Mouse (Mus musculus) activated CD4-positive, CD25-positive, alpha-beta regulatory T cell, adult 9 weeks (primary cell): ENCODE data around the gene Klra7. TPM values are rescaled to one million over a fixed set of nuclear protein-coding genes. Genes with fewer than 3 reads are reported as not detected.

Experiments
- polyA plus RNA-seq: library from polyadenylated mRNA; unstranded; fragments of 100-300 nt; shearing (Covaris generic); gene quantifications from one replicate; pipeline ENCODE4 v1.2.1, GENCODE M21; 2017

The Klra7 gene
- not detected for polyA plus RNA-seq

DNA sequence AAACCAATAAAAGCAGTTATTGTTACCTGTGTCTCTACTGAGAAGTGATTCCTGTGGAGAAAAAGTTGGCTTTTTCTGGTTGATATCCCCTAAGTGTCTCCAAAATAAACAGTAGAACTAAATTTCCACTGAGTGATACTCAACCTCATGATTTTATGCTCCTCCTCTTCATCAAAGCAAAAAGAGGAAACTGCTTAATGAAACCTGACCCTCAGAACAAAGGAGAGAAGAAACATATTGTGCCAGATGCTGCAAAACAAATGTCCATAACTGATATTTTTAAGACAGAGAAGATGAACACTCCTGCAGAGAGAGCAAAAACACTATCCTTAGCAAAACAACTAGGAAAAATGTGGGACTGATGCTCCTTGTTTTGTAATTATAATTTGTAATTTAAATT lies at the start of gene Klra7:
TSS of gene Klra7 (minus strand) at position 101 of the 400 bp plus-strand sequence.

DNA sequence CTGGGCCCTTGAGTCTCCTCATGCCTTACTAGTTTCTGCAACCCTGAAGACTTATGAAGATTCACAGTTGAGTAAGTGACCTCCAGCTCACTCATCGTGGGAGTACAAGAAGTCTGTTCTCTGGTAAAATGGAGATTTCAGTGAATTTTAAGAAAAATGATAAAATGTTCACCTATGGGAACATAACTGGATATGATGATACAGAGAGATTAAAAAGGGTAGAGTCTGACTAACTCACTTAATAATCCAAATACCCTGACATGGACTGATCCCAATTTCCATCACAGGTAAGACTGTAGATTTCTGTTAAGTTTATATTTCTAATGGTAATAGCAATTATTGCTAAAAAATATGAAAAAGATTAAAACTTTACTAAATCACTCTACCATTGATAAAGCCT lies 48.7 kb upstream of the Klra7 start, which contains the start of gene Klra10:
TSS of gene Klra10 (minus strand) at position 101 of the 400 bp plus-strand sequence.

DNA sequence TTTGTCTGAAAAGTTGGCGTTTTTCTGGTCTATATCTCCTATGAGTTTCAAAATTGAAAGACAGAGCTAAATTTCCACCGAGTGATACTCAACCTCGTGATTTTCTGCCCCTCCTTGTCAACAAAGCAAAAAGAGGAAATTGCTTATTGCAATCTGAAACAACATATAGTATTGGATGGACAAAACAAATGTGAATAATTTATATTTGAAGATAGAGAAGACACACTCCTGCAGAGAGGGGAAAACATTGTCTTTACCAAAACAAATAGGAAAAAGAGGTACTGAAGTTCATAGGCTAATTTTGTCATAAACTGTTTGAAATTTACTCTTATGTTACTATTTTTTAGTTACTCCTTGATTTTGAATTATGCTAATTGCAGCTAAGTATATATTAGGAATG lies 40.1 kb downstream of the Klra7 start, which contains the start of gene Klra9:
TSS of gene Klra9 (minus strand) at position 101 of the 400 bp plus-strand sequence.

Other genes starting within 250 kb of the Klra7 start
- not detected for gene Klra6, start 206.4 kb downstream of the Klra7 start, polyA plus RNA-seq
- not detected for gene Klra4, start 166.1 kb downstream of the Klra7 start, polyA plus RNA-seq
- gene Klra8, start 103.4 kb downstream of the Klra7 start, polyA plus RNA-seq, result not detected
- gene Klra9, start 40.2 kb downstream of the Klra7 start, polyA plus RNA-seq, result not detected
- gene Klra10, start 48.6 kb upstream of the Klra7 start, polyA plus RNA-seq, result not detected
- gene Klra3, start 104.3 kb upstream of the Klra7 start, polyA plus RNA-seq, result not detected
- not detected for gene Klra1, start 153.6 kb upstream of the Klra7 start, polyA plus RNA-seq